Mouse (Mus musculus) hindbrain, embryonic 15.5 days (tissue): ENCODE results near the gene Eya2. TPM values are rescaled to one million over a fixed set of nuclear protein-coding genes. Genes with fewer than 3 reads are reported as not detected.
A peak's percentile ranks its signal among the peaks of the same experiment; 100 is the strongest.
"Not testable (repeated sequence)": the region's sequence is repeated elsewhere in the genome, so short reads cannot be mapped to it uniquely, and the experiment has no call there.

Source experiments
- ATAC-seq: fragments of 200-750 bp; cut with Nextera tagmentation; 2 replicates; pipeline ENCODE4 v1.8.0; 2017; ENCODE audit warnings: low read depth, moderate number of reproducible peaks, moderate TSS enrichment; ENCODE audit not compliant: low FRiP score
- H3K27ac ChIP-seq: fragments of 300-500 bp; sonication (generic); replicated peaks from 2 replicates; pipeline ENCODE4 v1.5.1; 2015; ENCODE audit warnings: mild to moderate bottlenecking, inconsistent platforms
- H3K27me3 ChIP-seq: fragments of 300-500 bp; sonication (generic); 2 replicates; pipeline ENCODE4 v1.6.1; 2015; ENCODE audit warnings: control low read depth, inconsistent platforms
- H3K36me3 ChIP-seq: fragments of 300-500 bp; sonication (generic); 2 replicates; pipeline ENCODE4 v1.6.1; 2015; ENCODE audit warnings: control low read depth, inconsistent platforms
- H3K4me1 ChIP-seq: fragments of 300-500 bp; sonication (generic); replicated peaks from 2 replicates; pipeline ENCODE4 v1.6.1; 2015; ENCODE audit warnings: control low read depth, inconsistent platforms
- H3K4me2 ChIP-seq: fragments of 300-500 bp; sonication (generic); 2 replicates; pipeline ENCODE4 v1.6.1; 2015; ENCODE audit warnings: moderate library complexity, mild to moderate bottlenecking, inconsistent platforms
- H3K4me3 ChIP-seq: fragments of 300-500 bp; sonication (generic); 2 replicates; pipeline ENCODE4 v1.5.1; 2015; ENCODE audit warnings: mild to moderate bottlenecking, inconsistent platforms
- H3K9ac ChIP-seq: fragments of 300-500 bp; sonication (generic); 2 replicates; pipeline ENCODE4 v1.6.1; 2015; ENCODE audit warnings: inconsistent platforms
- H3K9me3 ChIP-seq: fragments of 300-500 bp; sonication (generic); 2 replicates; pipeline ENCODE4 v1.6.1; 2016; ENCODE audit warnings: control low read depth, inconsistent platforms
- WGBS: fragments of 180-500 bp; shearing (Covaris S2); methylation state at CpG from one replicate; pipeline ENCODE4 v1.1.7; 2015; 5-methylcytosine and 5-hydroxymethylcytosine counted together
- polyA plus RNA-seq: library from polyadenylated mRNA; unstranded; fragments of >200 nt; fragmentation: Nextera tagmentation; extraction: Ambion mirVana; gene quantifications from 2 replicates; pipeline ENCODE4 v1.2.1, GENCODE M21; 2015

Gene Eya2
- polyA plus RNA-seq, 1 experiment from 2014 or later, result 10.1 TPM

DNA sequence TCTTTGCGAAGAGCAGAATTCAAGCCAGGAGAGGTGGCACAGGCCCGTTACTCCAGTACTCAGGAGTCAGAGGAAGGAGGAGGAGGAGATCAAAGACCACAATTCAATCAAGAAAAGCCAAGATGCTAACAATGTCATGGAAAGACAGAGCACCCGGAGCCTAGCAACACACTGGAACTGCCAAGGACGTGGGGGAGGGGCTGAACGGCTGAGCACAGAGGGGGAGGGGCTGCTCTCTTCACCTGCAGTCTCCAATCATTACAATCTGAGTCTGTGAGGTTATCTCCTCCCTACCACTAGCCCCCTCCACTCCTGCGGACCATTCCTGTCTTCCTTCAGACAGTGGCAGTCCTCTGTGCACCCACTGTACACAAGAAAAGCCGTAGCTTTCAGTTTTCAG is 196.2 kb downstream of the Eya2 start:
- Histone ChIP-seq H3K4me3 (no peak overlapping the region), H3K9me3 (no peaks in the 10 kb centered on the region), H3K9ac (no peak overlapping the region), H3K36me3 (peaks cover 63% of the 10 kb centered on the region), H3K4me2 (no peak overlapping the region), H3K4me1 (peaks cover 22% of the 10 kb centered on the region), H3K27me3 (no peaks in the 10 kb centered on the region), H3K27ac (peak overlapping the region; percentile 56; the same call in 1 of the 2 replicates)
- 37% methylated on average over 7 of the region's 7 CpGs for WGBS
- ATAC-seq, result no peak

DNA sequence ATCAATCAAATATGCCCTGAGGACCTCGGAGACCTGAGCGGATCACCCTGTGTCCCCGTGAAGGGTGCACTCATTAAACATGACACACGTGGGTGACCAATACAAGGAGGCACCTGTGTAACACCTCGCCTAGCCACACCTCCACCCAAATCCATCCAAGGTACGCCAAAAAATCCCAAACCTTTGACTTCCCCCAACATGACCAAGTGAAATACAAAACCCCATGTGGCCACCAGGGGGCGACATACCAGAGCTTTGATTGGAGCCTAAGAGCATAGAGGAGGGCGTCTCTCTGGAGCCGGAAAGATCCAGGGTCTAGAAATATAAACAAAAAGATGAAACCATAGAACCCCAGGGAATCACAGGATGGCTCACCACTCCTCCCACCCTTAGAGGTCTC is 196.8 kb downstream of the Eya2 start:
- Histone ChIP-seq H3K36me3 (peaks cover 63% of the 10 kb centered on the region), H3K27me3 (no peaks in the 10 kb centered on the region), H3K9ac (no peak overlapping the region), H3K4me2 (no peak overlapping the region), H3K27ac (peak overlapping the region; percentile 56; the same call in 1 of the 2 replicates), H3K9me3 (no peaks in the 10 kb centered on the region), H3K4me1 (peaks cover 22% of the 10 kb centered on the region), H3K4me3 (no peak overlapping the region)
- 62% methylated on average over 9 of the region's 9 CpGs for WGBS
- peak; percentile 60; the same call in 1 of the 2 replicates for ATAC-seq

GRCm38 (mm10) chr2:165792431-165793282 is 197.8 kb downstream of the Eya2 start:
- no peak for ATAC-seq
- Histone ChIP-seq H3K4me1 (peaks cover 18% of the 10 kb centered on the region), H3K4me3 (no peak overlapping the region), H3K4me2 (no peak overlapping the region), H3K27ac (no peak overlapping the region), H3K9me3 (no peaks in the 10 kb centered on the region), H3K9ac (no peak overlapping the region), H3K36me3 (peaks cover 71% of the 10 kb centered on the region), H3K27me3 (no peaks in the 10 kb centered on the region)
- WGBS, result 85% methylated on average over 25 of the region's 25 CpGs

- Histone ChIP-seq H3K9ac (no peak overlapping the region), H3K27me3 (no peaks in the 10 kb centered on the region), H3K36me3 (peaks cover 75% of the 10 kb centered on the region), H3K27ac (no peak overlapping the region), H3K4me1 (peaks cover 13% of the 10 kb centered on the region), H3K9me3 (no peaks in the 10 kb centered on the region), H3K4me2 (no peak overlapping the region), H3K4me3 (no peak overlapping the region)
- WGBS, result 82% methylated on average over 3 of the region's 3 CpGs
- no peak for ATAC-seq
These were observed 198.4 kb downstream of the Eya2 start for GRCm38 (mm10) chr2:165793283-165793638.

DNA sequence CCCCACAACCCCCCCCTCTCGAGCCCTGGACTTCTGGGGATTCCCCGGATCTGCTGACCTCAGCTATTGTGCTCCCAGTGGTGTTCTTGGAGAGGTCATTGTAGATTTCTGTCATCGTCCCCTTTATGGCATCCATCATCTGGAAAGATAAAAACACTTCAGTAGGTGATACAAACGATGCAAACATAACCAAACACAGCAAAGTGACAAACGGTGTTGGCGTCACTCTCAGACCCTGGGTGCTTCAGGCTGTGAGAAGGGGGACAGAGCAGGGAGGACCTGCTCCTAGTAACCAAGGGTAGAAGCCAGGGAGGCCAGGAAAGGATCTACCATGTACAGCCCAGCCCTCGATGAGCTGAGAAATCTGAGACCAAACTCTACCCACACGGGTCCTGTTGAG is 203.0 kb downstream of the Eya2 start:
- ATAC-seq, result no peak

GRCm38 (mm10) chr2:165800174-165800573 is 205.3 kb downstream of the Eya2 start:
- not testable (repeated sequence) for H3K4me3 ChIP-seq, H3K4me1 ChIP-seq, H3K9ac ChIP-seq, H3K27me3 ChIP-seq, ATAC-seq, H3K9me3 ChIP-seq, H3K27ac ChIP-seq, H3K4me2 ChIP-seq
- peaks cover 44% of the 10 kb centered on the region for H3K36me3 ChIP-seq
- 99% methylated on average over 3 of the region's 3 CpGs for WGBS

More for the DNA sequence above, 203.0 kb downstream of the Eya2 start:
- Histone ChIP-seq H3K4me1 (no peaks in the 10 kb centered on the region), H3K4me3 (no peak overlapping the region), H3K27me3 (no peaks in the 10 kb centered on the region), H3K9ac (no peak overlapping the region), H3K36me3 (peaks cover 53% of the 10 kb centered on the region), H3K9me3 (no peaks in the 10 kb centered on the region), H3K4me2 (no peak overlapping the region), H3K27ac (no peak overlapping the region)
- WGBS, result 62% methylated on average over 8 of the region's 8 CpGs

DNA sequence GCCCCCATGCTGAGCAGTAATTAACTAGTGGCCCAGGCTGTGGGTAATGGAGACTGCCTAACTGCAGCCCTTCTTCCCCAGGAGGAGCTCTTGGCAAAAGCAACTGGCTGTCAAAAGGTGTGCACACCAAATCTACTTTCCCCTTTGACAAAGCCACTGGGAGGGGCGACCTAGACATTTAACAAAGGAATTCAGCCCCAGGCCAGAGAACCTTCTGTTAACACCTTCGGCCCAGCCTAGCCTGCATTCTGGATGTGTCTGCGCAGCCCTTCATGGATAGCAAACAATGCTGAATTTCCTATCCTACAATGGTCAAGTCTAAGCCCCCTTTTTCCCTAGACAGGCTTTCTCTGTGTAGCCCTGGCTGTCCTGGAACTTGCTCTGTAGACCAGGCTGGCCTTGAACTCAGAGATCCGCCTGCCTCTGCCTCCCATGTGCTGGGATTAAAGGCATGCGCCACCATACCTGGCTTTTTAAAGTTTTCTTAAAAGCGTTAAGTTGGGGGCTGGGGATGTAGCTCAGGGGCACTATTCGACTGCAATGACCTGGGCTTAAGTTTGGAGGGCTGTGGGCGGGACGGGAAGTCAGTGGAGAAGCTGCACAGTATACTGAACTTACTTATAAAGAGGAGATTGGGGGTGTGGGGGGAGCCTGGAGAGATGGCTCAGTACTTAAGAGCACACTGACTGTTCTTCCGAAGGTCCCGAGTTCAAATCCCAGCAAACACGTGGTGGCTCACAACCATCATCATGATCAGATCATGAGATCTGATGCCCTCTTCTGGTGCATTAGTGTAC is 213.5 kb downstream of the Eya2 start:
- no peak for ATAC-seq
- no peaks in the 10 kb centered on the region for H3K4me1 ChIP-seq
- H3K36me3 ChIP-seq, result peaks cover 63% of the 10 kb centered on the region
- H3K9ac ChIP-seq, result no peak overlapping the region
- no peak overlapping the region for H3K27ac ChIP-seq
- H3K4me2 ChIP-seq, result no peak overlapping the region
- H3K4me3 ChIP-seq, result no peak overlapping the region
- H3K27me3 ChIP-seq, result no peaks in the 10 kb centered on the region
- H3K9me3 ChIP-seq, result no peaks in the 10 kb centered on the region
- WGBS, result 98% methylated on average over 12 of the region's 12 CpGs

DNA sequence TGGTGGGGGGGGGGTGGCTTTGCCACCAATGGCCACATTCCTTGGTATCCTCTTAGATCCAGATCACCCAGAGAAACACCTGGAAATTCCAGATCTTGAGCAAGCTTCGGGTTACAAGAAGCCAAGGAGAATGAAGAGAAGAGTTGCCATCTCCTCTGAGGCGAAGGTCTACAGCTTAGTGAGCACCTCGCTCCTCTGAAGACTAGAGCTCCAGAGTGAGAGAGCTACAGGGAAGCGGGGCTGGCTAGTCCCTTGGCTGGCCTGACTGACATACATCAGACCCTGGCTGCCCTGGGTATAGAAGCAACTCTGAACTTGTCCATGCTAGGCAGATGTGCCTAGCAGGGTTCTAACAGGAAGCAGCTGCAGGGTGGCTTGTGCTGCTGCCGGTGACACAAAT is 214.3 kb downstream of the Eya2 start:
- H3K4me2 ChIP-seq, result no peak overlapping the region
- no peak overlapping the region for H3K9ac ChIP-seq
- H3K27ac ChIP-seq, result no peak overlapping the region
- H3K9me3 ChIP-seq, result no peaks in the 10 kb centered on the region
- no peak overlapping the region for H3K4me3 ChIP-seq
- 0 out of 2 replicates have a peak, but pooled peaks cover 5% of the 10 kb centered on the region for H3K4me1 ChIP-seq
- peaks cover 68% of the 10 kb centered on the region for H3K36me3 ChIP-seq
- no peak for ATAC-seq
- WGBS, result 97% methylated on average over 5 of the region's 5 CpGs
- H3K27me3 ChIP-seq, result no peaks in the 10 kb centered on the region

DNA sequence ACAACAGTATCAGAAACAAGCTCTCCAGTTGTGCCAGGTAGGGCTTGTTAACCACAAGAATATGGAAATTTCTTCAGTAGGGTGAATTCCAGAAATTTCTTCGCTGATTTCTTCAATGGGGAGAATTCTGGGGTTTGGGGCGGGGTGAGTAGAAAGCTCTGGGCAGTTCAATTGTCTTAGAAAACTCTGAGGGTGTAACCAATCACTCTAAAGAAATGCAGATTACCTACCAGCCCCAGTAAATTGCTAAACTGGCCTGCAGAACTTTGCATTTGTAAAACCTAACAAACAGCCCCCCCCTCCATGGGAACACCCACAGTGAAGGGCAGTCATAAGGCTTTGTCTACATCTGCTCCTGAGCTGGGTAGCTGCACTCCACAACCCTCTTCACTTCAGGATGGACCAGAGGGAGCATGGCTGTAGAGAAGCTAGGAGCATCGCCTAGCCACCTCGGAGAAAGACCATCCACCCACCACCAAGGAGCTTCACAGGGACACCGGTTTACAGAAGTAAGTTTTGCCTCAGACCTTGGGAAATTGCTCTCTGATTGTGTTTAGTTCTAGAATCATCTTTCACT is 215.2 kb downstream of the Eya2 start:
- Histone ChIP-seq H3K27me3 (no peaks in the 10 kb centered on the region), H3K27ac (no peak overlapping the region), H3K9ac (no peak overlapping the region), H3K4me3 (no peak overlapping the region), H3K4me1 (0 out of 2 replicates have a peak, but pooled peaks cover 5% of the 10 kb centered on the region), H3K36me3 (peaks cover 69% of the 10 kb centered on the region), H3K9me3 (no peaks in the 10 kb centered on the region), H3K4me2 (no peak overlapping the region)
- no peak for ATAC-seq
- WGBS, result 68% methylated on average over 5 of the region's 5 CpGs

DNA sequence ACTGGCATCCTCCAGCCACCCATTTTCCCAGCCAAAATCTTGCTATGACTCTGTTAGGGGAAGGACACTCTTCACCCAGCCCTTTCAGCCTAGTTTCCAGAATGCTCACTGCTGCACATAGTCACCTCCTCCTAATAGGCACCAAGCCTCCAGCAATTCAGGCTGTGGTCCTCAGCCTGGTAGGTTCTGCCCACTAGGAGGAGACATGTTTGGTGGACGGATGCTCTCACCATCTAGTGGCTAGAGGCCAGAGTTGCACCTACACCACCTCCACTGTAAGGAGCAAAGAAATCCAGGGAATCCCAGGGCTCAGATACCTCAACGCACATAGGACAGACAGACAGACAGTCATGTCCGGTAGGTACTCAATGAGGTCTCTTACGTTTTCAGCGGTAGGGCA is 216.7 kb downstream of the Eya2 start:
- Histone ChIP-seq H3K4me1 (peaks cover 18% of the 10 kb centered on the region; the same call in 1 of the 2 replicates), H3K9ac (no peak overlapping the region), H3K27ac (no peak overlapping the region), H3K9me3 (no peaks in the 10 kb centered on the region), H3K4me3 (no peak overlapping the region), H3K36me3 (peaks cover 61% of the 10 kb centered on the region), H3K27me3 (no peaks in the 10 kb centered on the region), H3K4me2 (no peak overlapping the region)
- 64% methylated on average over 5 of the region's 5 CpGs for WGBS
- ATAC-seq, result peak; percentile 23; the same call in 1 of the 2 replicates

GRCm38 (mm10) chr2:165812889-165813288 is 218.1 kb downstream of the Eya2 start:
- no peak for ATAC-seq
- Histone ChIP-seq H3K4me3 (no peak overlapping the region), H3K9ac (no peak overlapping the region), H3K27ac (no peak overlapping the region), H3K4me2 (no peak overlapping the region), H3K9me3 (no peaks in the 10 kb centered on the region), H3K27me3 (no peaks in the 10 kb centered on the region), H3K36me3 (peaks cover 48% of the 10 kb centered on the region), H3K4me1 (peaks cover 27% of the 10 kb centered on the region; the same call in 1 of the 2 replicates)
- 66% methylated on average over 8 of the region's 8 CpGs for WGBS
